Mouse (Mus musculus) gastrocnemius, postnatal 4 days (tissue): ENCODE measurements around the gene Poc1a. TPM values are rescaled to one million over a fixed set of nuclear protein-coding genes. Genes with fewer than 3 reads are reported as not detected.

Experiments used
- DNase-seq, 2 experiments: peaks; one replicate each; pipeline ENCODE4 v3.0.0; 2021 to 2022; ENCODE audit warnings: low spot score in 2 of 2, mixed read lengths in 2 of 2
- total RNA-seq, 2 experiments: library from RNA; stranded (reverse); gene quantifications; 2 replicates each; pipeline ENCODE4 v1.2.3; 2021

Gene Poc1a
- total RNA-seq, 2 experiments from 2014 or later, result 5.4 to 5.8 TPM

- DNase-seq, result no peak
Measured at GRCm38 (mm10) chr9:106394649-106395602, 114.1 kb downstream of the Poc1a start.

- no peak for DNase-seq
Measured at GRCm38 (mm10) chr9:106397733-106398132, 116.9 kb downstream of the Poc1a start.

GRCm38 (mm10) chr9:106398667-106399311, 117.9 kb downstream of the Poc1a start:
- no peak for DNase-seq

GRCm38 (mm10) chr9:106399808-106400207, 118.9 kb downstream of the Poc1a start:
- no peak for DNase-seq

Other genes with a start within 250 kb of the Poc1a start
- gene Col6a4, start 184.3 kb upstream of the Poc1a start, total RNA-seq, result under 1 TPM; 0.20 to 0.49 TPM
- gene Glyctk, start 122.9 kb upstream of the Poc1a start, total RNA-seq, result 1 to 10 TPM; 1.1 to 3.0 TPM
- 10 to 100 TPM; 60.3 to 62.5 TPM for gene Wdr82, start 110.1 kb upstream of the Poc1a start, total RNA-seq
- gene Ppm1m, start 81.3 kb upstream of the Poc1a start, total RNA-seq, result 10 to 100 TPM; 16.7 to 20.8 TPM
- 100 to 1,000 TPM in 1 of 2 experiments, 10 to 100 TPM in 1; 92.7 to 105 TPM for gene Twf2, start 78.0 kb upstream of the Poc1a start, total RNA-seq
- 1 to 10 TPM in 1 of 2 experiments, under 1 TPM in 1; 0.88 to 1.1 TPM for gene Tlr9, start 58.5 kb upstream of the Poc1a start, total RNA-seq
- 100 to 1,000 TPM; 127 to 159 TPM for gene Alas1, start 32.4 kb upstream of the Poc1a start, total RNA-seq
- 10 to 100 TPM; 23.9 to 25.5 TPM for gene Dusp7, start 87.6 kb downstream of the Poc1a start, total RNA-seq
- 100 to 1,000 TPM; 526 to 599 TPM for gene Rpl29, start 148.4 kb downstream of the Poc1a start, total RNA-seq
- gene Acy1, start 157.3 kb downstream of the Poc1a start, total RNA-seq, result 10 to 100 TPM; 13.4 to 13.5 TPM
- 10 to 100 TPM in 1 of 2 experiments, 1 to 10 TPM in 1; 8.8 to 10.3 TPM for gene Abhd14b, start 166.4 kb downstream of the Poc1a start, total RNA-seq
- gene Abhd14a, start 166.6 kb downstream of the Poc1a start, total RNA-seq, result 10 to 100 TPM; 18.5 to 19.1 TPM
- 10 to 100 TPM; 83.6 to 84.9 TPM for gene Pcbp4, start 172.2 kb downstream of the Poc1a start, total RNA-seq
- gene Gpr62, start 184.9 kb downstream of the Poc1a start, total RNA-seq, result under 1 TPM; 0.44 to 0.65 TPM
- gene Rrp9, start 194.9 kb downstream of the Poc1a start, total RNA-seq, result 10 to 100 TPM; 25.1 to 26.2 TPM
- gene Parp3, start 195.9 kb downstream of the Poc1a start, total RNA-seq, result 10 to 100 TPM; 26.4 to 28.1 TPM
- gene Iqcf1, start 218.9 kb downstream of the Poc1a start, total RNA-seq, result not detected
- not detected for gene Iqcf5, start 233.5 kb downstream of the Poc1a start, total RNA-seq